Mouse (Mus musculus) cerebellum, postnatal 14 days (tissue): ENCODE data around the gene Tmsb10.

ENCODE experiments used
- DNase-seq, 2 experiments: peaks; one replicate each; pipeline ENCODE4 v3.0.0; 2021; ENCODE audit warnings: mixed read lengths in 2 of 2

The Tmsb10 gene

DNA sequence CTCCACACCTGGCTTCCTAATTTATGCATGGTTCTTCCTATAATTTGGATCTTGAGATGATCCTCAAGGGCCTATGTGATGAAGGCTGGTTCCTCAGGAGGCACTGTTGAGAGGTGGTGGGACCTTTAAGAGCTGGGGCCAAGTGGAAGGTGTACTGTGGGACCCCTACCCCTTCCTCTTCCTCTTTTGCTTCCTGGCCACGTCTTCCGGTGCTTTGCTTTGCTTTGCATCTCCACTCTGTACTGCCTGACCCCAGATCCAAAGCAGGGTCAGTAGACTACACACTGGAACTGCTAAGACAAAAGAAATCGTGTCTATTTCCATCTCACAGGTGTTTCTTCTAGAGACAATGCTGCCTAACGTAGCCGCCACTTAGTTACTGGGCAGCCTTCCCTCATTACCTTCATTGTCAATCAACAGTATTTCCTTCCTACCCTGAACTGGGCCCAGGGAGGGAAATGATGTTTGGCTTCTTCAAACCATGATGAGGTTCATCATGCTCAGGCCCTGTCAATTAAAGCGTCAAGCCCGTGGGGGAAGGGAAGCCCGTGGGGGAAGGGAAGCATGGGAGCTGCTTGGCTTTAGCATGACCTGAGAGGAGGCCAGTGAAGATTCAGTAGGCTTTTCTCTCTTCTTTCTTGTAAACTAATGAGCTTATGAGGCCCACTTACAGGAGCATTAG, 2.9 kb downstream of the Tmsb10 start:
- peak; percentile 42 to 55 for DNase-seq

GRCm38 (mm10) chr6:72954786-72955185, 3.8 kb downstream of the Tmsb10 start:
- DNase-seq: no peak

DNA sequence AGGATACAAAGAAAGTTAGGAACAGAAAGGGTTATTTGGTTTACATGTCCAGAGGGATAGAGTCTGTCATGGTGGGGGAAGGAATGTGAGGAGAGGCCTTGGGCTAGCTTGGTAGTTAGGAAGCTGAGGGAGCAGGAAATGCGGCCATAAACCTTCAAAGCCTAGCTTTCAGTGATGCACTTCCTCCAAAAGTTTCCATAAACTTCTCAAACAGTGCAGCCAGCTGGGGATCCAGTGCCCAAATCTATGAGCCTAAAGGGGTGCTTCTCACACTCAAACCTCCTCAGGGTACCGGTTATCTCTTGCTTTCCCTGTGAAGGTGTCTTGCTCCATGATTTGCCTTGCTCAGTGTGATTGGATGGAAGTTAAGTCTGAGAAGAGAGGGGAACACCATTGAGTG, 5.6 kb downstream of the Tmsb10 start:
- no peak for DNase-seq

- DNase-seq: no peak
Observed at GRCm38 (mm10) chr6:72952221-72952620, 6.3 kb downstream of the Tmsb10 start.

DNA sequence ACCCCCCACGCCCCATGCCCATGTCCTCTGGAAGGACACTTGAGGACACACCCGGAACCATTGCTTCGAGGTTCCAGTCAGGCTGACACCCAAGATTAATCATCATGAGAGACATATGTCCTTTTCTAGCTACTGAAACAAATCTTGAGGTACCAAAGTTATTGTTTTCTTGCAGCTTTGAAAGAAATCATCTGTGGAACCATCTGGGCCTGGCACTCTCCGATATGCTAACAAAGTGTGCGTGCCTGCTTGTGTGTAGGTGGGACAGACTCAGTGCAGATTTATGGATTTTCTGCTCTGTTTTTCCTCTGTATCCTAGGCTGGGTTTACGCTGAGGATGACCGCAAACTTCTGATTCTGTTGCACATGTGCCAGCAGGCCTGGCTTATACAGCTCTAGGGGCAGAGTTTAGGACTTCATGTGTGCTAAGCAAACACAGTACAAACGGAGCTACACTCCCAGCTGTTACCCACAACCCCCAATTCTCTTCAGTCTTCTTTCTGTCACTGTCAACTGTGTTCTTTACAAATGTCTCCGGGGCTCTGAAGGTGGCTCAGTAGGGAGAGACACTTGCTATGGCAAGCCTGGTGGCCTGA, 9.3 kb downstream of the Tmsb10 start:
- no peak for DNase-seq

DNA sequence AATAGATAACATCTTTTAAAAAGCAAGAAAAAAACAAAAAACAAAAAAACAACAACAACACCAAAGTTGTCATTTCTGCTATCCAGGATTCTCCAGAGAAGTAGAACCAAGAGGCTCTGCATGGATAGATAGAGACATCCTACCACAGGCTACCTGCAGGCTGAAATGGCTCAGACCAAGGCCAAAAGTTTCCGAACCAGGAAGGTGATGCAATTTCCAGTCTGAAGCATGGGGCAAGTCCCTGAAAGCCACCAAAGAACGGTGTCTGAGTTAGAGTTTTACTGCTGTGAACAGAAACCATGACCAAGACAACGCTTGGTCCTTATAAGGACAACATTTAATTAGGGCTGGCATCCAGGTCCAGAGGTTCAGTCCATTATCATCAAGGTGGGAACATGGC, 10.2 kb downstream of the Tmsb10 start:
- DNase-seq: no peak

DNA sequence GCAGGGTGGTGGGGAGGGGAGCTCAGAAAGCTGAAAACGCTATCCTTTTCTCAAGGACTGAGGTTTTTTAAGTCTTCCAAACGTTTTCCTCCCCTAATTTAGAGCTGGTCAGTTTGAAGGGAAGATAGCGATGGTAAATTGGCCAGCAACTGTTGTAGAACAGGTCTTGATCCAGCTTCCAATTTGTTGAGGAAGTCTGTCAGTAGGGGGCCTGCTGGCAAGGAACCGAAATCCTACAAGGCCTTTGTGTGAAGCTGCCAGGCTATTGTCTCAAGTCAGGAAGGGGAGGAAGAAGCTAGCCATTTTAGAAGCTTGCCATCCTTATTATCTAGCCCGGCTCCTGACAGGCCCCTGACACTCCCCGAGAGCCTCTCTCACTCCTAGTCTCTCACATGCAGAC, 10.6 kb downstream of the Tmsb10 start:
- peak; percentile 19 to 33 for DNase-seq

DNA sequence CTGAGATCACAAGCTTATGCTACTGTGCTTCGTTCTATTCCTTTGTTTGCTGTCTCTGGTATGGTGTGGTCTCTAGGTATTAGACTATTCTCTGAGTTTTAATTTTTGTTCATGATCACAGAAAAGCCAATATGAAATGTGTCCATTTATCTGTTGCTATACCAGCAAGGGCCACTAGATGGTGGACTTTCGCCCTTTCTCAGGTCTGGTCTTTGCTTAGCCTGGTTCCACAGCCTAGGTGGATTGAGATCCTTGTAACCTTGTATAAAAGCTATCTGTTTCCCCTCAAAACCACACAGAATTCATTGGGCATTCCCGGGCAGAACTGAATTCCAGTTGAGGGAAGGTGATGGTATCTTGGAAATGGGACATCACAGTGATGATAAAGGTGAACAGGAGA, 18.1 kb downstream of the Tmsb10 start:
- DNase-seq: peak; percentile 84 to 86

DNA sequence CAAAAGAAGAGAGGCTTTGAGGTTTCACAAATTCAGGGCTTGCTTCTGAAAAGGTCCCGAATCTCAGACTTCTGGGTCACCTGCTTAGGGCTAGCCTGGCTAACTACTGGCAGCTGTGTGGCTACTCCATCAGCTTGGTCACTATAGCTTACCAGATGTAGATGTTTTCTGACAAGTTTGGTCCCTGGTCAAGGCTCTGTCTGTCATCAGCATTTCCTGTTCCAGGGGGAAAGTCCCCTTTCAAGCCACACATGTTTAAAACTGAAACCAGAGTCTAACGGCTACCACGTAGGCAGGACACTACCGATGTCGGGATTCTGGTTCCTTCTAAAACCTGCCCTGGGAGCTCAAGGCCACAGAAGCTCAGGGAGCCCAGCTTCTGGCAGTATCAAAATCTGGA, 20.7 kb downstream of the Tmsb10 start:
- DNase-seq: no peak

GRCm38 (mm10) chr6:72937430-72937829, 21.1 kb downstream of the Tmsb10 start:
- DNase-seq: no peak

DNA sequence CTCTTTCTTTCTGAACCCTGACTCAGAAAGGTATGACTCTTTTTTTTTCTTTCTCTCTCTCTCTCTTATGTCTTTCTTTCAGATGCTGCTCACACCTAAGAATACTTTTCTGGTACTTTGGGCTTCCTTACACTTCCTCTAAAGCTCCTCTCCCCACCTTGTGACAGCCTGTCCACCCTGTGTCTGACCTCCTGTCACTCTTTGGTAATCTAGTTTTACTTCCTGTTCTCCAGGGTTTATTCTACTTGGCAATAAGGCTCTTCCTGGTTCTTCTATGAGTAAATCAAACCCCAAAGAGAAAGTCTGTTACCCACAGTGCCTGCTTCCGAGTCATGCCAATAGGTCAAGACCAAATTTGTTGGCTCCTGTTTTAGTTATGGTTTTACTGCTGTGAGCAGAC, 25.6 kb downstream of the Tmsb10 start:
- DNase-seq: no peak

DNA sequence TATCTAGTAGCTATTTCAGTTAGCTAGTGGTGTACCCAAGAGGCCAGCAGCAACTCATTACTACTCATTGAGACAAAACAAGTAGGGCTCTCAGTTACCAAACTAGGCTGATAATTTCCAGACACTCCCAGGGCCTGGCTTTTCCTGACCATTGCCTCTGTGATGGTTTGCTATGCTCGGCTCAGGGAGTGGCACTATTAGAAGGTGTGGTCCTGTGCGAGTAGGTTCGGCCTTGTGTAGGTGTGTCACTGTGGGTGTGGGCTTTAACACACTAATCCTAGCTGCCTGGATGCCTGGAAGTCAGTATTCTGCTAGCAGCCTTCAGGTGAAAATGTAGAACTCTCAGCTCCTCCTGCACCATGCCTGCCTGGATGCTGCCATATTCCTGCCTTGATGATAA, 27.0 kb downstream of the Tmsb10 start:
- no peak for DNase-seq

DNA sequence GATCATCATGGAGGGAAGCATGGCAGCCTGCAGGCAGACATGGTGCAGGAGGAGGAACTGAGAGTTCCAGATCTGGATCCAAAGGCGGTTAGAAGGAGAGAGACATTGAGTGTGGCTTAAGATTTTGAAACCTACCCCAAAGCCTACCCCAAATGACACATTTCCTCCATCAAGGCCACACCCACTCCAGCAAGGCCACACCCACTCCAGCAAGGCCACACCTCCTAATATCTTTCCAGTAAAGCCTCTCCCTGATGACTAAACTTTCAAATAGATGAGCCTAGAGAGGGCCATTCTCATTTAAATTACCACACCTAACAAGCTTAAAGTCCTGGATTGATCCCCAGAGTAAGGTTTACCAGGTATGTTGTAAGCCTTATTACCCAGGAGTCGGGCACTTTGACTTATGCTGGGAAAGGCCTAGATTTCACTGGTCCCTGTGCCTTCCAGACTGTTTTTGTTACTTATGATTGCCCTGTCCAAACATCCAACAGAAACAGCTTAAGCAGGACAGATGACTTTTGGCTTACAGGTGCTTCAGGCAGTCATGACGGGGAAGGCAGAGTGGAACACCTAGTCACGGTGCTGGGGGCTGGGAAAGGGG, 28.7 kb downstream of the Tmsb10 start:
- no peak for DNase-seq

DNA sequence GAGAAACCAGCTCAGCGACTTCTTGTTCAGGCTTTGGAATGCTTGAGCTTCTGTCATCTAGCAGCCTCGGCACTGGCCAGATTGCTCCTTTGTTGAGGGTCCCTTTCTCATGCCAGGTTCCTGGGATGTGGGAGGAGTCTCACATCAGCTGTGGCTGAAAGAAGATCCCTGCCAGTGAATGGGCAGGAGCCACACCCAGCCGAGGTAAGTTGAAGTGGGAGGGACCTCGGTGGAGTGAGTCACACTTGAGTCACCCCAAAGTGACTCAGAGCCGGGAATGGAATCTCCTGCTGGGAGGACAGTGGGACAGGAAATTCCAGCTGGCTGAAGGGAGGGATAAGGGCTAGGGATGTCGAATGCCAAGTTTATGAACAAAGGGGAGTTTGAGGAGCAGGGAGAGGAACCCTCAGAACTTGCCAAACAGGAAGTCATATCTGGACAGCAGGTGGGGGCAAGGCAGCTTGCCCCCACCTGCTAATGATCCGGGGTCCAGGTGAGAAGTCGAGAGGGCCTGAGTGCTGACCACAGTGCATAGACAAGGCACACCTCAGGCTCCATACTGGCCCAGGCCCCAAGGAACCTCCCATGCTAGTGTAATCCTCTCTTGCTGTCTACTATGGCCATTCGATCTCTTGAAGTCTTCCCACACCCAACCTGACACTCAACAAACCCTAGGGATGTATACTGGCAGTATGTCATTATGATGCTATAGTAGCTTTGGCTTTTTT, 31.6 kb downstream of the Tmsb10 start:
- peak in 1 of 2 experiments; percentile 14 for DNase-seq

- no peak for DNase-seq
Observed at GRCm38 (mm10) chr6:72926031-72926430, 32.5 kb downstream of the Tmsb10 start.

DNA sequence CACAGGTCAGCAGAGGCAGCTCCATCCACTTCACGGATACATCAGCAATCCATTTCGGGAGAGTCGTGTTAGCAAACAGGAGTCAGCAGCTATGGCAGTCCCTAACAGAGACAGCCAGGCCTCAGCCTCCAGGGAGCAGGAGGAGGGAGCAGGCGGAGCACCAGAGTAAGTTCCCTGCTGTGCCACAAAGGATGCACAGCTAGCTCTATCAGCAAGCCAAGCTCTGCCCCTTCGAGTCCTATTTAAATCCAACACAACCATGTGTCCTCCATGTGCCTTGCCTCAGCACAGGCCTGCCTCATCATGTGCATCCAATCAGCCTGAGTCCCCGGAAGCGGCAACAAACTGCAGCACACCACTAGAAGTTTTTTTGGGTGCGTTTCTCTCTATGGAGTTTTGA, 35.2 kb downstream of the Tmsb10 start:
- DNase-seq: no peak

- DNase-seq: no peak
Observed at GRCm38 (mm10) chr6:72921081-72921480, 37.5 kb downstream of the Tmsb10 start.

DNA sequence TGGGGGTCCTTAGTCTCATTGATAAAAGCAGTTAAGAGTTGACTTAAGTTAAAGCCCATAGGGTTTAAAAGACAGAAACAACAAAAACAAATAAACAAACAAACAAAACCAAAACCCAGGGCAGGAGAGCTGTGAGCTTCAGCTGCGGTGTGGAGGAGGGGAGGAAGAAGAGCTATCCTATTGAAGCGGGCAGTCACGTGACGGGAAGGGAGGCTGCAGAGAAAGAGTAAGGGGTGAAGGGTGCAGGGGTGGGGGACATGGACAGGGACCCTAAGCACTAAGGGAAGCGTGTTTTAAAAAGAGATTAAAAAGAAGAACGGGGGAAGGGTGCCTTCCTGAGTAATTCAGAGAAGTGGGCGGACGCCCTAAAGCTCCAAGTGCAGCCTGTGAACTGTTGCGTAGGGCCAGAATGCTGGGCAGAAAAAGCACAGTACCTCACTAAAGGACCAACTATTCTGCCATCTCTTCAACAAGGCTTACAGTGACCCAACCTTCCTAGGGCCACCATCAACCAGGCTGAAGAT, 40.0 kb downstream of the Tmsb10 start:
- DNase-seq: no peak

- no peak for DNase-seq
Observed at GRCm38 (mm10) chr6:72916330-72916729, 42.2 kb downstream of the Tmsb10 start.

GRCm38 (mm10) chr6:72914087-72914749, 44.3 kb downstream of the Tmsb10 start:
- DNase-seq: no peak

GRCm38 (mm10) chr6:72911261-72911660, 47.3 kb downstream of the Tmsb10 start:
- peak in 1 of 2 experiments; percentile 14 for DNase-seq
